Mouse (Mus musculus) forebrain, embryonic 10.5 days (tissue): ENCODE data around the gene Tm4sf5. TPM values are rescaled to one million over a fixed set of nuclear protein-coding genes. Genes with fewer than 3 reads are reported as not detected.
A peak's percentile ranks its signal among the peaks of the same experiment; 100 is the strongest.
"Not testable (repeated sequence)": the region's sequence is repeated elsewhere in the genome, so short reads cannot be mapped to it uniquely, and the experiment has no call there.

Experiments used
- DNase-seq: peaks from one replicate; pipeline ENCODE4 v3.0.0-alpha.2; 2017; ENCODE audit warnings: low spot score; ENCODE audit errors: extremely low spot score
- H3K27ac ChIP-seq: fragments of 300-500 bp; sonication (generic); 2 replicates; pipeline ENCODE4 v1.5.1; 2016; ENCODE audit warnings: mild to moderate bottlenecking
- H3K27me3 ChIP-seq: fragments of 300-500 bp; sonication (generic); 2 replicates; pipeline ENCODE4 v1.6.1; 2016; ENCODE audit warnings: mild to moderate bottlenecking; ENCODE audit not compliant: poor library complexity, severe bottlenecking
- H3K36me3 ChIP-seq: fragments of 300-500 bp; sonication (generic); replicated peaks from 2 replicates; pipeline ENCODE4 v1.6.1; 2016; ENCODE audit warnings: mild to moderate bottlenecking, moderate library complexity
- H3K4me1 ChIP-seq: fragments of 300-500 bp; sonication (generic); 2 replicates; pipeline ENCODE4 v1.6.1; 2016
- H3K4me3 ChIP-seq: fragments of 300-500 bp; sonication (generic); 2 replicates; pipeline ENCODE4 v1.5.1; 2016; ENCODE audit warnings: mild to moderate bottlenecking, moderate library complexity
- H3K9me3 ChIP-seq: fragments of 300-500 bp; sonication (generic); 2 replicates; pipeline ENCODE4 v1.6.1; 2016; ENCODE audit warnings: mild to moderate bottlenecking, moderate library complexity
- WGBS: fragments of 180-500 bp; shearing (Covaris S2); methylation state at CpG from one replicate; pipeline ENCODE4 v1.1.7; 2016; 5-methylcytosine and 5-hydroxymethylcytosine counted together
- polyA plus RNA-seq: library from polyadenylated mRNA; unstranded; fragments of >200 nt; fragmentation: Nextera tagmentation; extraction: Ambion mirVana; gene quantifications from 2 replicates; pipeline ENCODE4 v1.2.1, GENCODE M21; 2016

Gene Tm4sf5
- polyA plus RNA-seq, 1 experiment from 2014 or later, result 0.82 TPM

DNA sequence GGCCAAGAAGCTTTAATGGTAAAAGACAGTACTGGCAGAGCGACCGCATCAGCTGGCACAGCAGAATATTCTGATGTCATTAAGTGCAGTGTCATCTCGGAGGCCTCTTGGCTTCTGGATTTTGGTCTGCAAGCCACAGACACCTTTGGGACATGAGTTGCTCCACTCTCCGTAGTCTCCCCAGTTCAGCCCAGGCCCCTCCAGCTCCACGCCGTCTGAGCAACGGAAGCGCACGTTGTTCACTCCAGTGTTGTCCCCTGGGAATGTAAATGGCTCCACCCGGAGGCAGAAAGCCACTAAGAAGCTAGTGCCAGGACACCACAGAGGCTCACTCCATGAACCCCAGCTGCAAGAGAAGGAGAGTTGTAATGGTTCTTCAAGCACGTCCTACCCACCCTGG is 8.5 kb downstream of the Tm4sf5 start:
- H3K27me3 ChIP-seq, result peaks cover 22% of the 10 kb centered on the region; the same call in 1 of the 2 replicates
- no peaks in the 10 kb centered on the region for H3K36me3 ChIP-seq
- H3K9me3 ChIP-seq, result no peaks in the 10 kb centered on the region
- H3K27ac ChIP-seq, result 0 out of 2 replicates have a peak overlapping the region, but pooled peaks have one; percentile 20
- no peak overlapping the region for H3K4me3 ChIP-seq
- H3K4me1 ChIP-seq, result peaks cover 21% of the 10 kb centered on the region
- 64% methylated on average over 11 of the region's 11 CpGs for WGBS
- DNase-seq, result no peak

DNA sequence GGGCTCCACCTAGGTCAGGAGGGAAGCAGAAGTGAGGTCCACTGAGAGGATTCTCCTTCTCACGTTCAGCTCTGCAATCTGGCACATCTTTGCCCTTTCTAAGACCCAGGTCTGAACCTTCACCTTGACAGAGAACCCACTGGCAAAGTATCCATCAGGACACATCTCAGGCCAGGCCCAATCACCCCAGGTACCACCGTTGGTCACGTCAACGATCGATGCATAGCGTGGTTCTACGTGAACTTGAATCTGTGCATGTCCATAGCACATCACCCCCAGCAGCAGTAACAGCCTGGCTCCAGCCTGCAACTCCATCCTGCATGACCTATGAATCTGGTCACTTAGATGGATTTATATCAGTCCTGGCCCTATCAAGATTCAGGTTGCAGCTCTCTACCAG is 9.2 kb downstream of the Tm4sf5 start, which contains the start of gene Vmo1:
TSS of gene Vmo1 (minus strand) at position 329 of the 400 bp plus-strand sequence.
- 0 out of 2 replicates have a peak within 1 kb of the TSS, but pooled peaks have one; percentile 20 for H3K27ac ChIP-seq
- WGBS, result 92% methylated on average over 7 of the region's 7 CpGs
- H3K4me1 ChIP-seq, result peaks cover 25% of the 10 kb centered on the region
- no peak within 1 kb of the TSS for H3K4me3 ChIP-seq
- no peaks in the 10 kb centered on the region for H3K9me3 ChIP-seq
- no peaks in the 10 kb centered on the region for H3K36me3 ChIP-seq
- no peak for DNase-seq
- peaks cover 22% of the 10 kb centered on the region for H3K27me3 ChIP-seq

- Histone ChIP-seq H3K9me3 (no peaks in the 10 kb centered on the region), H3K4me3 (no peak overlapping the region), H3K36me3 (no peaks in the 10 kb centered on the region), H3K27ac (no peak overlapping the region), H3K4me1 (peaks cover 27% of the 10 kb centered on the region), H3K27me3 (peaks cover 23% of the 10 kb centered on the region)
- DNase-seq, result no peak
- 32% methylated on average over 2 of the region's 2 CpGs for WGBS
These were observed 11.3 kb downstream of the Tm4sf5 start for GRCm38 (mm10) chr11:70516352-70516751.

DNA sequence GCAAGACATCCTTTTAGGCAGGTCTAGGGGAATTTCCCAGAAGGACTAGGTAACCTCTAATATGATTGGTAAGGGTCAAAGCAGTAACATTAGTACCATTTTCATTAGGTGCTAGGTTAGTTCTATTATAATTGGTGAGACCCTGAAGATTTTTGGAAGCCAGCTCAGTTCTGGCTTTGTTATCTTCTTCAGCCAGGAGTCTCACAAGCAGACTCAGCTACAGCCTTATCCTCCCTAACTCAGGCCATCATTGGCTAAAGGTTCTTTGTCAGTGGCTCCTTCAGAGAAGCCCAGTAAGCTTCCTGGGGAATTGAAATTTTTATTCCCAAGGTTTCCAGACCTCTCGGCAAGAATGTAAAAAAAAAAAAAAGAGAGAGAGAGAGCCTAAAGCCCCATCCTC is 13.4 kb downstream of the Tm4sf5 start:
- DNase-seq, result no peak
- H3K9me3 ChIP-seq, result no peaks in the 10 kb centered on the region
- no peak overlapping the region for H3K27ac ChIP-seq
- peaks cover 21% of the 10 kb centered on the region for H3K4me1 ChIP-seq
- H3K36me3 ChIP-seq, result no peaks in the 10 kb centered on the region
- H3K27me3 ChIP-seq, result peaks cover 23% of the 10 kb centered on the region
- no peak overlapping the region for H3K4me3 ChIP-seq
- 67% methylated on average over 1 of the region's 1 CpGs for WGBS

DNA sequence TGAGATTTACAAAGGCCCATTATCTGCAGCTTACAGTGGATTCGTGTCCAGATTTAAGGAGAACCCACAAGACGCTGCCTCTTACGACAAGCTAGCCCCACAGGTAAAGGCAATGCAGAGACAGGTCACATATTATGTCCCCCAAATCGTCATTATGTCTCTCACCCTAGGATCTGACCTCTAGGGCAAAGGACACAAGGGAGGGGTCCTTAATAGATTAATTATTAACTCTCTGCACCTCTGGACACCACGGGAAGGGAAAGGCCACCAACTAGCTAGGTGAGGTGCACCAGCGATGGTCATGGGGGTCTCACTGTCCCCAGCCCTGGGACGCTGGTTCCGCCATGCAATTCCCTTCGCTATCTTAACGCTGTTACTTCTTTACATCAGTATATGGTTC is 13.9 kb downstream of the Tm4sf5 start, which contains the start of gene Gltpd2:
TSS of gene Gltpd2 (plus strand) at position 274 of the 400 bp plus-strand sequence.
- no peaks in the 10 kb centered on the region for H3K36me3 ChIP-seq
- 82% methylated on average over 10 of the region's 10 CpGs for WGBS
- peaks cover 23% of the 10 kb centered on the region for H3K27me3 ChIP-seq
- no peaks in the 10 kb centered on the region for H3K9me3 ChIP-seq
- peaks cover 18% of the 10 kb centered on the region for H3K4me1 ChIP-seq
- H3K27ac ChIP-seq, result peak within 1 kb of the TSS; percentile 82
- DNase-seq, result no peak
- H3K4me3 ChIP-seq, result peak within 1 kb of the TSS; percentile 42

- Histone ChIP-seq H3K27me3 (peaks cover 23% of the 10 kb centered on the region), H3K9me3 (no peaks in the 10 kb centered on the region), H3K27ac (peak overlapping the region; percentile 82), H3K4me1 (peaks cover 22% of the 10 kb centered on the region), H3K36me3 (no peaks in the 10 kb centered on the region), H3K4me3 (peak overlapping the region; percentile 42)
- peak; percentile 47 for DNase-seq
- WGBS, result 14% methylated on average over 41 of the region's 41 CpGs
These were observed 15.2 kb downstream of the Tm4sf5 start for GRCm38 (mm10) chr11:70520178-70520769.

DNA sequence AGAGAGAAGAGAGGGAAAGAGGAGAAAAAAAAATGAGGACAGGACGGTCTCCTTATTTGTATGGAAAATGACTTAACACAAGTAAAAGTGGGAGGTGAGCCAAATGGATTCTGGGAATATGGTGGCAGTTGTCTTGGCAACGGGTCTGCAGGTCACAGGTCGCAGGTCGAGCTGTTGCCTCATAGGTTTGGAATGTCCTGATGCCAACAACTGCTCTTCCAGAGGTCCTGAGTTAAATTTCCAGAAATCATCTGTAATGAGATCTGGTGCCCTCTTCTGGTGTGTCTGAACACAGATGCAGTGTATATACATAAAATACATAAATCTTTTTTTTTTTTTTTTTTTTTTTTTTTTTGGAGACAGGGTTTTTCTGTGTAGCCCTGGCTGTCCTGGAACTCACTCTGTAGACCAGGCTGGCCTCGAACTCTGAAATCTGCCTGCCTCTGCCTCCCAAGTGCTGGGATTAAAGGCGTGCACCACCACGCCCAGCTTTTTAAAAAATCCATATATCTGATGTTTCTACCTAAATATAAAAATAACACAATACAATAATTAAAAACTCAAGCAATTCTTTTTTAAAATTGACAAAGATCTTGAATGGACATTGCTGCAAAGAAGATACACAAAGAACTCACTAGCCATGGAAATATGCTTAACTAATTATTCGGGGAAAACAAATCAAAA is 18.4 kb downstream of the Tm4sf5 start:
- not testable (repeated sequence) for DNase-seq, H3K4me3 ChIP-seq, H3K9me3 ChIP-seq, H3K27ac ChIP-seq
- peaks cover 27% of the 10 kb centered on the region for H3K36me3 ChIP-seq
- peaks cover 23% of the 10 kb centered on the region for H3K27me3 ChIP-seq
- H3K4me1 ChIP-seq, result peaks cover 33% of the 10 kb centered on the region
- 89% methylated on average over 8 of the region's 8 CpGs for WGBS

GRCm38 (mm10) chr11:70524782-70525181 is 19.7 kb downstream of the Tm4sf5 start:
- Histone ChIP-seq H3K36me3 (peaks cover 39% of the 10 kb centered on the region), H3K27me3 (peaks cover 12% of the 10 kb centered on the region), H3K4me3 (peak overlapping the region; percentile 81), H3K9me3 (no peaks in the 10 kb centered on the region), H3K27ac (peak overlapping the region; percentile 54), H3K4me1 (peaks cover 25% of the 10 kb centered on the region)
- WGBS, result 7% methylated on average over 8 of the region's 8 CpGs
- DNase-seq, result no peak

DNA sequence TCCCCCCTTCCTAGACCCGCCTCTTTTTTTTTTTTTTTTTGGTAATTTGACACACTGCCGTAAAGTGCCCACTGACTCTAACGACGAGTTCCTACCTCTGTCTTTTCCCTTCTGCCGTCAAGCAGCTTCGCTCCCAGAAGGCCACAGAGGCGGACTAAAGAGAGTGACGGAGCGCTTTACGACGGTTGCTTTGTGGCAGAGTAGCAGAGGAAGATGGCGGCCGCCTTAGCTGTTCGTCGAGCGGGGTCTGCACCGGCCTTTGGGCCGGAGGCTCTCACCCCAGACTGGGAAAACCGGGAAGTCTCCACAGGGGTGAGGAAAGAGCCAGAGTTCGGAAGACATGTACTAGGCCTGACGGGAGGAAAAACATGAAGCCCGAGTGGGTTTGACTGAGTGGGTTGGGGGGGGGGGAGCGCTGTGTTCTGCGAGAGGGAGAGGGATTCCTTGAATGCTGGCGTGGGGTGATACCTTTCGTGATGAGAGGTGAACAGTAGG is 20.2 kb downstream of the Tm4sf5 start, which contains the start of gene Psmb6:
TSS of gene Psmb6 (plus strand) at position 184 of the 495 bp plus-strand sequence.
- H3K4me3 ChIP-seq, result peak within 1 kb of the TSS; percentile 81
- no peaks in the 10 kb centered on the region for H3K9me3 ChIP-seq
- peak within 1 kb of the TSS; percentile 91 for H3K27ac ChIP-seq
- H3K4me1 ChIP-seq, result peaks cover 20% of the 10 kb centered on the region
- peaks cover 8% of the 10 kb centered on the region for H3K27me3 ChIP-seq
- H3K36me3 ChIP-seq, result peaks cover 40% of the 10 kb centered on the region
- under 1% methylated on average over 26 of the region's 26 CpGs for WGBS
- DNase-seq, result peak; percentile 93

DNA sequence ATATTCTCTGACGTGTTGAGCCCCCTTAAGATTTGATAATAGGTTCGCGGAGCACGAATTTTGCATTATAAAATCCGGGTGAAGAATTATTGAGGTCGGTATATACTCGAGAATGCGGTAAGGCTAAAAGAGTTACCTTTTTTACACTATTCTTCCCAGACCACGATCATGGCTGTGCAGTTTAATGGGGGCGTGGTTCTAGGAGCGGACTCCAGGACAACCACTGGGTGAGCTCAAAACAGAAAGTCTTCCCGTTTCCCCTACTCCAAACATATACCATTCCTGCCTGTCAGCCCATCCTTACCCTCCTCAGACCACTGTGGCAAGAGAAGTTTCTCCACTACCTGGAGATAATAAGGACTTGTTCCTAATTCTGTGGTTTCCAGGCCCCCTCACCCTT is 20.7 kb downstream of the Tm4sf5 start:
- no peaks in the 10 kb centered on the region for H3K9me3 ChIP-seq
- H3K4me3 ChIP-seq, result peak overlapping the region; percentile 81
- peaks cover 15% of the 10 kb centered on the region for H3K4me1 ChIP-seq
- WGBS, result 3% methylated on average over 12 of the region's 12 CpGs
- H3K36me3 ChIP-seq, result peaks cover 40% of the 10 kb centered on the region
- peaks cover 3% of the 10 kb centered on the region for H3K27me3 ChIP-seq
- no peak for DNase-seq
- peak overlapping the region; percentile 91 for H3K27ac ChIP-seq

- WGBS, result 93% methylated on average over 12 of the region's 12 CpGs
- H3K27ac ChIP-seq, result peak overlapping the region; percentile 91; the same call in 1 of the 2 replicates
- peak overlapping the region; percentile 81 for H3K4me3 ChIP-seq
- no peaks in the 10 kb centered on the region for H3K9me3 ChIP-seq
- peaks cover 40% of the 10 kb centered on the region for H3K36me3 ChIP-seq
- no peak for DNase-seq
- H3K27me3 ChIP-seq, result no peaks in the 10 kb centered on the region
- H3K4me1 ChIP-seq, result peaks cover 15% of the 10 kb centered on the region
These were observed 21.2 kb downstream of the Tm4sf5 start for GRCm38 (mm10) chr11:70526211-70526610.

DNA sequence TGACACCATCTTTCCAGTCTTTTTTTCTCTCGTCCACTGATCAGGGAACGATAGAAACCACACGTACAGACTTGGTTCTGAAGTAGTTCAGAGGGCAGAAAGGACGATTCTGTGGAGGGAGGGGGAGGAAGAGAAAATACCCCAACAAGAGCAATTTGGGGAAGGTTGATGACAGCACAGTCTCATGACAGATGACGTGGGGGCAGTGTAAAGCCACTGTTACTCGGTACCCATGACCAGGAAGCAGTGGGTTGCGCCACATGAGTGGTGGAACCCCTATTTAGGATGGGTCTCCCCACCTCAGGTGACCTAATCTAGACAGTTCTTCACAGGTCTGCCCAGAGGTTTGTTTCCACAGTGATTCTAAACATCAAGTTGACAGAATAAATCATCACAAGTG is 23.6 kb downstream of the Tm4sf5 start:
- DNase-seq, result no peak
- Histone ChIP-seq H3K27ac (no peak overlapping the region), H3K36me3 (peaks cover 40% of the 10 kb centered on the region), H3K9me3 (no peaks in the 10 kb centered on the region), H3K4me3 (no peak overlapping the region), H3K4me1 (peaks cover 15% of the 10 kb centered on the region), H3K27me3 (no peaks in the 10 kb centered on the region)
- WGBS, result 92% methylated on average over 7 of the region's 7 CpGs

DNA sequence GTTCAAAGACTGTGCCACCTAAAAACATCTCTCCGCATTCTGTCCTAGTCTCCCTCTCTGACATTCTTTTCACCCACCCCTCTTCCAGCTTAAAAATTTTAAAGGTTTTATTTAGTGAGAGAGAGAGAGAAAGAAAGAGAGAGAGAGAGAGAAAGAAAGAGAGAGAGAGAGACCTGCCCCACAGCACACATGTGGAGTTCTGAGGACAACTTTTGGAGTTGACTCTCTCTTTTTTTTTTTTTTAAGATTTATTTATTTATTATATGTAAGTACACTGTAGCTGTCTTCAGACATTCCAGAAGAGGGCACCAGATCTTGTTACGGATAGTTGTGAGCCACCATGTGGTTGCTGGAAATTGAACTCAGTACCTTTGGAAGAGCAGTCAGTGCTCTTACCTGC is 26.0 kb downstream of the Tm4sf5 start:
- H3K4me1 ChIP-seq, H3K27ac ChIP-seq, H3K27me3 ChIP-seq, H3K4me3 ChIP-seq, H3K9me3 ChIP-seq, DNase-seq: not testable (repeated sequence)
- H3K36me3 ChIP-seq, result peaks cover 37% of the 10 kb centered on the region
- WGBS, result 79% methylated on average over 2 of the region's 2 CpGs
